Mouse (Mus musculus) hindbrain, embryonic 14.5 days (tissue): ENCODE results near the gene Tshb. TPM values are rescaled to one million over a fixed set of nuclear protein-coding genes. Genes with fewer than 3 reads are reported as not detected.

ENCODE experiments used
- ATAC-seq: fragments of 200-750 bp; cut with Nextera tagmentation; 2 replicates; pipeline ENCODE4 v1.8.0; 2017; ENCODE audit warnings: moderate number of reproducible peaks, mild to moderate bottlenecking, moderate TSS enrichment, moderate library complexity; ENCODE audit not compliant: low FRiP score
- DNase-seq: peaks from one replicate; pipeline ENCODE4 v3.0.0-alpha.2; 2015; ENCODE audit warnings: low spot score
- H3K27ac ChIP-seq: fragments of 300-500 bp; sonication (generic); 2 replicates; pipeline ENCODE4 v1.5.1; 2014; ENCODE audit warnings: mild to moderate bottlenecking, moderate library complexity
- H3K27me3 ChIP-seq: fragments of 300-500 bp; sonication (generic); 2 replicates; pipeline ENCODE4 v1.6.1; 2014; ENCODE audit warnings: mild to moderate bottlenecking, low read length, mixed read lengths; ENCODE audit not compliant: control insufficient read depth, insufficient read depth
- H3K36me3 ChIP-seq: fragments of 300-500 bp; sonication (generic); replicated peaks from 2 replicates; pipeline ENCODE4 v1.6.1; 2014; ENCODE audit not compliant: control insufficient read depth, insufficient read depth
- H3K4me1 ChIP-seq: fragments of 300-500 bp; sonication (generic); replicated peaks from 2 replicates; pipeline ENCODE4 v1.6.1; 2014; ENCODE audit warnings: antibody characterized with exemption, low read length, mixed read lengths; ENCODE audit not compliant: control insufficient read depth, insufficient read depth
- H3K4me2 ChIP-seq: fragments of 300-500 bp; sonication (generic); replicated peaks from 2 replicates; pipeline ENCODE4 v1.6.1; 2014; ENCODE audit warnings: mild to moderate bottlenecking, moderate library complexity
- H3K4me3 ChIP-seq: fragments of 300-500 bp; sonication (generic); replicated peaks from 2 replicates; pipeline ENCODE4 v1.5.1; 2014; ENCODE audit warnings: mild to moderate bottlenecking, low read length
- H3K9ac ChIP-seq: fragments of 300-500 bp; sonication (generic); 2 replicates; pipeline ENCODE4 v1.6.1; 2014
- H3K9me3 ChIP-seq: fragments of 300-500 bp; sonication (generic); 2 replicates; pipeline ENCODE4 v1.6.1; 2016; ENCODE audit warnings: low read length; ENCODE audit not compliant: control insufficient read depth
- WGBS: fragments of 180-500 bp; shearing (Covaris S2); extraction: QIAGEN DNeasy Blood & Tissue Kit; methylation state at CpG from one replicate; pipeline ENCODE4 v1.1.7; 2014; 5-methylcytosine and 5-hydroxymethylcytosine counted together
- polyA plus RNA-seq: library from polyadenylated mRNA; unstranded; fragments of >200 nt; fragmentation: Nextera tagmentation; extraction: Ambion mirVana; gene quantifications from 2 replicates; pipeline ENCODE4 v1.2.1, GENCODE M21; 2014

Tshb gene
- polyA plus RNA-seq, 1 experiment from 2014 or later = 0.31 TPM

DNA sequence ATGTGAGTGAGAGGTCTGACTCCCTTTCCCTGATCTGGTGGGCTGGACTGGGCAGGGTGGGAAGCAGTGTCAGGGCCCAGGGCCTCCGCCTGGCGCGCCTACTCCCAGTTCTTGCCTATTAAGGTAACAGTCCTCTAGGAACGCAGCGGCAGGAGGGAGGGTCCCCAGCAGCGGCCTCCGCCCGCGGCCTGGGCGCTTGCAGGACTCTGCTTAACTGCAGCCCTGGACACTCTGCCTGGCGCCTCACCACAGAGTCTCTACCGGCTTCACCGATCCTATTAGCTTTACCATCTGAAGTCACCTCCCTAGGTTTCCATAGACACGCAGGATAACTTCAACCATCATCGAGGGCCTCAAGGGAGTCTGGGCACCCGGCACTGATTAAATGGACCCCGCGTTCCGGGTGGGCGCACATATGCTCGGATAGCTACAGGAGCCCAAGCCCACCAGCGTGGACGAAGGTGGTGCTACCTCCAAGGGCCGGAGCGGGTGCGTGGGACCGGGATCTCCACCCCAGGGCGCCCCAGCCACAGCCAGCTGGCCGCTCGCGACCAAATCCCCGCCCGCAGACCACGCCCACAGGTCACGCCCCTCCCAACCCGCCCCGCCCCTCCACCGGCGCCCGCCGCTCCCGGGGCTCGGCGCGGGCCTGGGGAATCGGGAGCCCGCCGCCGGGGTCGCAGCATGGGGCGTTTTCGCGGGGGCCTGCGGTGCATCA is 48.0 kb downstream of the Tshb start, which contains the start of gene Tspan2:
TSS of gene Tspan2 (plus strand) at position 217 of the 718 bp plus-strand sequence.
- H3K27me3 ChIP-seq = no peaks in the 10 kb centered on the region
- no peaks in the 10 kb centered on the region for H3K36me3 ChIP-seq
- H3K4me1 ChIP-seq = peaks cover 16% of the 10 kb centered on the region; the same call in 1 of the 2 replicates
- H3K27ac ChIP-seq = peak within 1 kb of the TSS; percentile 56
- DNase-seq = peak; percentile 46
- WGBS = under 1% methylated on average over 50 of the region's 54 CpGs
- no peaks in the 10 kb centered on the region for H3K9me3 ChIP-seq
- H3K4me2 ChIP-seq = peak within 1 kb of the TSS; percentile 71
- H3K9ac ChIP-seq = peak within 1 kb of the TSS; percentile 67
- peak within 1 kb of the TSS; percentile 59 for H3K4me3 ChIP-seq
- peak; percentile 84 for ATAC-seq

DNA sequence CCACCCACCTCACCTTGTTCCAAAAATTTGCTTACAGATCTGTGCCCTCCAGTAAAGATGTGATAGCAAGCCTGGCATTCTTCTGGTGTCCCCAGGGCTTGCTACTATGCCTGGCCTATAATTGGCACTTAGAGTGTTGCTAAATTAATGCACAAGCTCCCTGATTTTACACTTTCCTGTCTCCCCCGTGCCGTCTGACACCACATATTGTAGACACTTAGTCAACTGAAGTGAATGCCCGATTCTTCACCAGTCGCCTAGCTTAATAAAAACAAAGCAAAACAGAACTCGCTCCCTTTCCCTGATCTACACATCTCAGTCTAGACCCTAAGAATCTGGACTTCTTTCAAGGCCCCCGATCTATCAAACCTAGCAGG is 48.6 kb downstream of the Tshb start:
- WGBS = 35% methylated on average over 6 of the region's 6 CpGs

DNA sequence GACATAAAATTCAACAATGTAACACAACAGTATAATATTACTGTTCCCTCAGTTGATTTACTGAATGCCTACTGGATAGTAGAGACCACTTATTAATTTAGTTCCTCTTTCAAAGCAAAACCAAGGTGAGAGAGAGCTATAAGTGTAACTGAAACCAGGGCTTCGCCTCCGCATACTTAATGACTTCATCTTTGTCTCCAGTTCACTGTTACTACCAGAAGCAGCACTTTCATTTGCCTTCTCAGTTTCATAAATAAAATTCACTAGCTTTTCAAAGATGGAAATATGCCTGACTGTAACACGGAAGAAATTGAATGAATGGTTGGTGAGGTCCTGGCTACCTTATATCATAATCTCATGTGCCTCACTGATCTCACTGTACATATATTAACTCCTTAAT is 49.5 kb downstream of the Tshb start:
- no peak overlapping the region for H3K9ac ChIP-seq
- H3K36me3 ChIP-seq = no peaks in the 10 kb centered on the region
- no peak overlapping the region for H3K4me3 ChIP-seq
- WGBS = 92% methylated on average over 3 of the region's 3 CpGs
- H3K9me3 ChIP-seq = no peaks in the 10 kb centered on the region
- peaks cover 16% of the 10 kb centered on the region; the same call in 1 of the 2 replicates for H3K4me1 ChIP-seq
- DNase-seq (no peak), ATAC-seq (no peak)
- no peak overlapping the region for H3K27ac ChIP-seq
- H3K4me2 ChIP-seq = no peak overlapping the region
- no peaks in the 10 kb centered on the region for H3K27me3 ChIP-seq

More for the DNA sequence above, 48.6 kb downstream of the Tshb start:
- Histone ChIP-seq H3K9ac (peak overlapping the region; percentile 67), H3K4me3 (peak overlapping the region; percentile 59), H3K9me3 (no peaks in the 10 kb centered on the region), H3K4me2 (peak overlapping the region; percentile 71), H3K27me3 (no peaks in the 10 kb centered on the region), H3K36me3 (no peaks in the 10 kb centered on the region), H3K4me1 (peaks cover 16% of the 10 kb centered on the region; the same call in 1 of the 2 replicates), H3K27ac (no peak overlapping the region)
- DNase-seq (no peak), ATAC-seq (no peak)

DNA sequence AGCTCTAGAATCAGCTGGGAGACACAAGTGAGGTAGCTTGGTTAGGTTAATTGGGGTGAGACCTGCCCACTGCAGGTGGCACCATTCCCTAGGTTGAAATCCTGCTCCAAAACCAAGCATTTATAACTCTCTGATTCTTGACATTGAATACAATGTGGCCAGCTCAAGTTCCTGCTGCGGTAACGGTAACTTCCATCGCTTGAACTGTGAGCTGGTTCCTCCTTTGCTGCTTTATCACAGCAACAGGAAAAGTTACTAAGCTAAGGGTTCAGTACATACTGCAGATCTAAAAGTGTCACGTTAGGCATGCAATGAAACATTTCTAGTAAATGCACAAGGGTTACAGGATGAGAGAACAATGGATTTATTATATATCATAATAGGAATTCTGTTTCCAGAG is 49.9 kb downstream of the Tshb start:
- 91% methylated on average over 4 of the region's 4 CpGs for WGBS
- Histone ChIP-seq H3K4me2 (no peak overlapping the region), H3K27ac (no peak overlapping the region), H3K27me3 (no peaks in the 10 kb centered on the region), H3K4me3 (no peak overlapping the region), H3K4me1 (peaks cover 16% of the 10 kb centered on the region; the same call in 1 of the 2 replicates), H3K9me3 (no peaks in the 10 kb centered on the region), H3K9ac (no peak overlapping the region), H3K36me3 (no peaks in the 10 kb centered on the region)
- ATAC-seq (no peak), DNase-seq (no peak)

DNA sequence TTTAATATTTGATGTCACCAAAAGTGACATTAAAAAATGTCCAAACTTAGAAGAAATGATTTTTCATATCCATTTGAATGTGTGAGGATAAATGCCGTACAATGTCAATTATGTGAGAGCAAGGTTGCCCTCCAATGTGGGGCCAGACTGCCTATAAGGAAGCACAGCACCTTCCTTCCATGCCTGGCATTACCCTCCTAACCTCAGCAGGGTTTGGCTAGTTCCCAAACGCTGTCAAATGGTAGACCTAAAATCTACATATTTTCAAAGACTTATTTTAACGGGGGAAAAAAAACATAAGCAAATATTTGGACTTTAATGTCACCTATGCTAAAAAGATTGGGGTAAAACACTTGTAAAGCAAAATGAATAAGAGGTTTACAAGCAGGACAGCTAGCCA is 51.4 kb downstream of the Tshb start:
- peaks cover 13% of the 10 kb centered on the region; the same call in 1 of the 2 replicates for H3K4me1 ChIP-seq
- H3K4me2 ChIP-seq = no peak overlapping the region
- H3K4me3 ChIP-seq = no peak overlapping the region
- H3K36me3 ChIP-seq = no peaks in the 10 kb centered on the region
- ATAC-seq (no peak), DNase-seq (no peak)
- no peak overlapping the region for H3K27ac ChIP-seq
- no peaks in the 10 kb centered on the region for H3K27me3 ChIP-seq
- H3K9me3 ChIP-seq = no peaks in the 10 kb centered on the region
- H3K9ac ChIP-seq = no peak overlapping the region
- 74% methylated on average over 3 of the region's 3 CpGs for WGBS

DNA sequence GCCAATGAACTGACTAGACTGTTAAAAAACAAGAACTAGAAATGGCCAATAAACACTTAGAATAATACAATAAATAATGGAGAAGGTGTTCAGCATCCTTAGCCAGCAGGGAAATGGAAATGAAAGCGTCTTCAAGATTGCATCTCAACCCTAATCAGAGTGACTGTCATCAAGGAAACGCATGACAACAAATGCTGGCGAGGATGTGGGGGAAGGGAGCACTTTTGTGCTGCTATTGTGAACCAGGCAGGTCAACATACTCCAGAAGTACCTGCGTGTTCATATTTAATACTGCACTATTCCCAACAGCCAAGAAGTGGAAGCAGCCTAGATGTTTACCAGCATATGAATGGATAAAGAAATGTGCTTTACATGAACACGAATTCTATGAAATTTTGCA is 53.1 kb downstream of the Tshb start:
- H3K4me1 ChIP-seq = 0 out of 2 replicates have a peak, but pooled peaks cover 3% of the 10 kb centered on the region
- H3K27me3 ChIP-seq = no peaks in the 10 kb centered on the region
- no peaks in the 10 kb centered on the region for H3K9me3 ChIP-seq
- no peak overlapping the region for H3K4me2 ChIP-seq
- H3K36me3 ChIP-seq = no peaks in the 10 kb centered on the region
- H3K27ac ChIP-seq = no peak overlapping the region
- 57% methylated on average over 5 of the region's 5 CpGs for WGBS
- DNase-seq (no peak), ATAC-seq (no peak)
- no peak overlapping the region for H3K4me3 ChIP-seq
- no peak overlapping the region for H3K9ac ChIP-seq

Other genes with a start within 250 kb of the Tshb start
- gene Tspan2, start 48.2 kb downstream of the Tshb start, polyA plus RNA-seq = 15.4 and 16.1 TPM in 2 replicates
- gene Sycp1, start 153.4 kb upstream of the Tshb start, polyA plus RNA-seq = not detected in 2 replicates
- 0.07 and 0.09 TPM in 2 replicates for gene Nr1h5, start 181.4 kb upstream of the Tshb start, polyA plus RNA-seq
- gene Sike1, start 213.0 kb upstream of the Tshb start, polyA plus RNA-seq = 67.0 TPM in 2 replicates
- 416 and 429 TPM in 2 replicates for gene Csde1, start 237.7 kb upstream of the Tshb start, polyA plus RNA-seq